Mouse (Mus musculus) limb, embryonic 14.5 days (tissue): ENCODE results near the gene Tent4a. TPM values are rescaled to one million over a fixed set of nuclear protein-coding genes. Genes with fewer than 3 reads are reported as not detected.

ENCODE experiments used
- ATAC-seq: fragments of 200-750 bp; cut with Nextera tagmentation; 2 replicates; pipeline ENCODE4 v1.8.0; 2017; ENCODE audit warnings: low read depth, moderate number of reproducible peaks, moderate TSS enrichment; ENCODE audit not compliant: low FRiP score
- DNase-seq: peaks from one replicate; pipeline ENCODE4 v3.0.0-alpha.2; 2015; ENCODE audit warnings: low spot score
- H3K27ac ChIP-seq: fragments of 300-500 bp; sonication (generic); replicated peaks from 2 replicates; pipeline ENCODE4 v1.5.1; 2014; ENCODE audit warnings: low read depth, mild to moderate bottlenecking, low read length, moderate library complexity, mixed read lengths
- H3K27me3 ChIP-seq: fragments of 300-500 bp; sonication (generic); 2 replicates; pipeline ENCODE4 v1.6.1; 2014; ENCODE audit warnings: low read length, mixed read lengths; ENCODE audit not compliant: control insufficient read depth, insufficient read depth
- H3K36me3 ChIP-seq: fragments of 300-500 bp; sonication (generic); 2 replicates; pipeline ENCODE4 v1.6.1; 2014; ENCODE audit warnings: mild to moderate bottlenecking, low read length, moderate library complexity, mixed read lengths; ENCODE audit not compliant: control insufficient read depth, insufficient read depth
- H3K4me1 ChIP-seq: fragments of 300-500 bp; sonication (generic); 2 replicates; pipeline ENCODE4 v1.6.1; 2014; ENCODE audit warnings: antibody characterized with exemption, low read length, mixed read lengths; ENCODE audit not compliant: control insufficient read depth, insufficient read depth
- H3K4me2 ChIP-seq: fragments of 300-500 bp; sonication (generic); replicated peaks from 2 replicates; pipeline ENCODE4 v1.6.1; 2014; ENCODE audit warnings: low read depth, mild to moderate bottlenecking, low read length, moderate library complexity; ENCODE audit not compliant: severe bottlenecking
- H3K4me3 ChIP-seq: fragments of 300-500 bp; sonication (generic); replicated peaks from 2 replicates; pipeline ENCODE4 v1.5.1; 2014; ENCODE audit warnings: low read length
- H3K9ac ChIP-seq: fragments of 300-500 bp; sonication (generic); 2 replicates; pipeline ENCODE4 v1.6.1; 2014; ENCODE audit warnings: mild to moderate bottlenecking, low read depth, low read length, moderate library complexity; ENCODE audit not compliant: severe bottlenecking
- H3K9me3 ChIP-seq: fragments of 300-500 bp; sonication (generic); 2 replicates; pipeline ENCODE4 v1.6.1; 2016; ENCODE audit warnings: low read length; ENCODE audit not compliant: control insufficient read depth
- POLR2A ChIP-seq: fragments of 200-500 bp; IDR thresholded peaks from 2 replicates; pipeline ENCODE4 v1.8.0; 2012; ENCODE audit warnings: inconsistent platforms, mild to moderate bottlenecking, moderate library complexity, borderline replicate concordance; ENCODE audit not compliant: insufficient read depth, insufficient read length; ENCODE audit errors: extremely low read depth
- WGBS: fragments of 180-500 bp; shearing (Covaris S2); extraction: QIAGEN DNeasy Blood & Tissue Kit; methylation state at CpG from one replicate; pipeline ENCODE4 v1.1.7; 2014; 5-methylcytosine and 5-hydroxymethylcytosine counted together
- polyA plus RNA-seq, 2 experiments: library from polyadenylated mRNA; depleted of rRNA in 1 of 2; stranded (reverse) in 1 of 2; unstranded in 1 of 2; fragments of >200 nt; fragmentation: Nextera tagmentation in 1 of 2; extraction: Ambion mirVana in 1 of 2; gene quantifications; 2 replicates each; pipeline versions ENCODE4 v1.2.1 to v1.2.3; 2012 to 2014

The Tent4a gene
- polyA plus RNA-seq, 2 experiments: 8.7 to 25.7 TPM

DNA sequence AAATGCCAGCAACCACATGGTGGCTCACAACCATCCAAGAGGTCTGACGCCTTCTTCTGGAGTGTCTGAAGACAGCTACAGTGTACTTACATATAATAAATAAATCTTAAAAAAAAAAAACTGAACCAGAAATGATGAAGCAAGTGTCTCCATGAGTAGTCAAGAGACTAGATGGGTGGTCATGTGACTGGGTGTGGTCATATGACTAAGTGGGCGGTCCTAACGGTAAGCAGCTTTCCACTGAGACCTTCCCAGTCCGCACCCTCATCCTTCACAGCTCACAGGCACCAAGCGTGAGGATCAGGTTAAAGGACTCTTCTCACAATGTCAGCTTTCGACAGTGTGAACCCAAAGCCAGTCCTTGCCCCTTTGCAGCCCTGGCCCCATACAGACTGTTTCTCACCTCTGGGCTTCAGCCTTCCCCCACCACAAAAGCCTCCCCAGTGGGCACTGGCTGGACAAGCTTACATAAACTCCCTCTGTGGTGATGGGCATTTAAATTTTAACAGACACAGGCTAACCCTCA is 21.6 kb upstream of the Tent4a start:
- 84% methylated on average over 6 of the region's 6 CpGs for WGBS
- H3K27me3 ChIP-seq: no peaks in the 10 kb centered on the region
- ATAC-seq (no peak), DNase-seq (no peak)
- H3K36me3 ChIP-seq: no peaks in the 10 kb centered on the region
- no peaks in the 10 kb centered on the region for H3K4me1 ChIP-seq
- H3K27ac ChIP-seq: no peak overlapping the region
- no peaks in the 10 kb centered on the region for H3K9me3 ChIP-seq
- no peak overlapping the region for H3K4me2 ChIP-seq
- H3K9ac ChIP-seq: no peak overlapping the region
- TF ChIP-seq POLR2A: no peak
- H3K4me3 ChIP-seq: no peak overlapping the region

DNA sequence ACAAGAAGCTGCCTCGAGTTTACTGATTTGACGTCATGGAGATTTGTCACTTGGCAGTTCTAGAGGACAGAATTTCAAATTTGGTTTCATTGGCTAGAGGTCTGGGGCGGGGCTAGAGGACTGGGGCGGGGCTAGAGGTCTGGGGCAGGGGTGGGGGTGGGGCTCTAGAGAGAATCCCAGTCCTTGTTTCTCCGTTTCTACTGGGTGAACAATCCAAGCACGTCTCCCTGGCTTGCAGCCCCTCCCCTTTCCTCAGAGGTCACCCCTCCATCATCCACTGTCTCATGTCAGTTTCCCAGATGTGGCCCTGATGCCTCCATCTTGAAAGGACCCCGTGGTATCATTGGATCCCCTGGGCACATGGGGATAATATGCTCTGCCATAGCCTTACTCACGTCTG is 20.6 kb upstream of the Tent4a start:
- ATAC-seq: no peak
- H3K9me3 ChIP-seq: no peaks in the 10 kb centered on the region
- no peak overlapping the region for H3K4me2 ChIP-seq
- WGBS: 21% methylated on average over 8 of the region's 8 CpGs
- H3K27ac ChIP-seq: no peak overlapping the region
- H3K27me3 ChIP-seq: no peaks in the 10 kb centered on the region
- no peak overlapping the region for H3K4me3 ChIP-seq
- no peaks in the 10 kb centered on the region for H3K36me3 ChIP-seq
- H3K4me1 ChIP-seq: no peaks in the 10 kb centered on the region
- no peak for TF ChIP-seq POLR2A
- DNase-seq: no peak
- H3K9ac ChIP-seq: no peak overlapping the region

DNA sequence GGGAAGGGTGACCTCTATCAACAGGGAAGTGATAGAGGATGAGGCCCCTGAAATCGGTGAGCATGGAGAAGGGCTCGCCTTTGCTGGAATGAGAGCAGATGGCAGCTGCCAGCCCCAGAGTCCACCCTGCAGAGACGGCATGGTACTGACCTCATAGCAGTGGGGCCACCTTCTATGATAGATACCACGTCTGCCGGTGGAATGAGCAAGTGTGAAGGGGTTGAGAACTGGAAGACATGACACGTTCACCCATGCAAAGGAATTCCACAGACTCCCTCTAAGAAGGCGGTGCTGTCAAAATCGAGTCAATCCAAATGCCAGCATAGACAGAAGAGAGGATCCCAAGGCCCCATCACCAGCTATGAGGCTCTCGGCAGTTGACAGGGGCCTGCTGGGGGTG is 19.8 kb upstream of the Tent4a start:
- H3K27ac ChIP-seq: no peak overlapping the region
- TF ChIP-seq POLR2A: no peak
- no peaks in the 10 kb centered on the region for H3K27me3 ChIP-seq
- no peak for ATAC-seq
- no peaks in the 10 kb centered on the region for H3K9me3 ChIP-seq
- no peak overlapping the region for H3K4me3 ChIP-seq
- no peak for DNase-seq
- no peak overlapping the region for H3K9ac ChIP-seq
- H3K4me2 ChIP-seq: no peak overlapping the region
- no peaks in the 10 kb centered on the region for H3K36me3 ChIP-seq
- H3K4me1 ChIP-seq: no peaks in the 10 kb centered on the region
- 73% methylated on average over 9 of the region's 9 CpGs for WGBS

DNA sequence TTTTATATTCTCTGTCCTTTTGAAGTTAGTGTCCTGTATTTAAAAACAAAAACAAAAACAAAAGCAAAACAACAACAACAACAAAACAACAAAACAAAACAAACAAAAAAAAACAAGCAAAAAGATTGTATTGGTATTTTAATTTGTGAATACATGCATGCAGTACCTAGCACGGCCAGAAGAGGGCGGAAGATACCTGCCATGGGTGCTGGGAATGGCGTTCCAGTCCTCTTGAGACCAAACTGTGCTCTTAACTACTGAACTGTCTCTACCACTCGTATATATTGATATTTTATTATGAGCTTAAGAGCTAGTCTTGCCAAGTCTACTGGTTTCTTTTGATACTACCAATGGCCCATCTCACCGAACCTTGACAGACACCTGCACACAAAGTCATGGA is 18.6 kb upstream of the Tent4a start:
- Histone ChIP-seq H3K9ac (no peak overlapping the region), H3K27ac (no peak overlapping the region), H3K4me3 (no peak overlapping the region), H3K27me3 (no peaks in the 10 kb centered on the region), H3K36me3 (no peaks in the 10 kb centered on the region), H3K4me1 (no peaks in the 10 kb centered on the region), H3K4me2 (no peak overlapping the region), H3K9me3 (no peaks in the 10 kb centered on the region)
- 21% methylated on average over 5 of the region's 5 CpGs for WGBS
- ATAC-seq (no peak), DNase-seq (no peak)
- TF ChIP-seq POLR2A: no peak

DNA sequence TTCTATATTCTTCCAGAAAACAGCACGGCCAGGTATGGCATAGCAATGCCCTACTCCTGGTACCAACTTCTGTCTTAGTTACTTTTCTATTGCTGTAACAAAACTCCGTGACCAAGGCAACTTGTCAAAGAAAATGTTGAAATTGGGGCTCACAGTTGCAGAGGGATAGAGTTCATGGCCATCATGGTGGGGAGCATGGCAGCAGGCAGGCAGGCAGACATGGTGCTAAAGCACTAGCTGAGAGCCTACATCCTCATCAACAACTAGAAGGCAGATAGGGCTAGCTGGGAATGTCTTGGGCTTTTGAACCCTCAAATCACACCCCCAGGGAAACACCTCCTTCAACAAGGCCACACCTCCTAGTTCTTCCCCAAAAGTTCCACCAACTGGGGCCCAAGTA is 16.4 kb upstream of the Tent4a start:
- H3K27me3 ChIP-seq: no peaks in the 10 kb centered on the region
- 89% methylated on average over 2 of the region's 2 CpGs for WGBS
- no peaks in the 10 kb centered on the region for H3K4me1 ChIP-seq
- DNase-seq (no peak), ATAC-seq (no peak)
- no peak for TF ChIP-seq POLR2A
- H3K4me2 ChIP-seq: no peak overlapping the region
- no peaks in the 10 kb centered on the region for H3K9me3 ChIP-seq
- H3K36me3 ChIP-seq: no peaks in the 10 kb centered on the region
- no peak overlapping the region for H3K4me3 ChIP-seq
- H3K9ac ChIP-seq: no peak overlapping the region
- no peak overlapping the region for H3K27ac ChIP-seq

DNA sequence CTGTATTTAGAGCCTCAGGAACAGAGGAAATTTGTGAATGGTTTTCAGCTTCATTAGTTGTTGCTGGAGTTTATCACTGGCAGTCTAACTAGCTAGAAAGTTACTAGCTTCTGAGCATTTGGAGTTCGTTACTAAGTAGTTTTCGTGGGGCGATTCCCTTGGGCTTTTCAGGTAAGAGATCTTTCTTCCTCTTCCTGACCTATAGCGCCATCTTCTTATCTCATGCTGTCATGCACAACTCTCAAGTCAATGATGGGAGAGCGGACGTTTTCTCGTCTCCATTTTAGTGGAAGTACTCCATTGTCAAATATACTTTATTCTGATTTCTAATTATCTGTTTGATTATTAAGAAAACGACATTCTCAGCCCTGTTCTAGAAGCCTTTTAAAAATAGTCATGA is 15.6 kb upstream of the Tent4a start:
- 48% methylated on average over 8 of the region's 8 CpGs for WGBS
- Histone ChIP-seq H3K4me1 (no peaks in the 10 kb centered on the region), H3K36me3 (no peaks in the 10 kb centered on the region), H3K4me3 (no peak overlapping the region), H3K9ac (no peak overlapping the region), H3K27ac (no peak overlapping the region), H3K4me2 (no peak overlapping the region), H3K9me3 (no peaks in the 10 kb centered on the region), H3K27me3 (no peaks in the 10 kb centered on the region)
- ATAC-seq (no peak), DNase-seq (no peak)
- TF ChIP-seq POLR2A: no peak
